Mouse (Mus musculus): Measurements from ENCODE around the gene Rfc2.

GRCm38 (mm10) chr5:134597711-134598110 lies 16.5 kb downstream of the Rfc2 start:
- TF ChIP-seq POLR2A (IDR thresholded peaks at IDR 0.05; ENCODE audit: low read depth, low read length), result no peak
- no peak for TF ChIP-seq CTCF (IDR thresholded peaks at IDR 0.05; ENCODE audit: borderline replicate concordance, insufficient read depth, low read length)

All from embryonic fibroblast, embryonic 13.5 days (primary cell).